Mouse (Mus musculus) midbrain, postnatal 0 days (tissue): Measurements from ENCODE around the gene Rap1a. TPM values are rescaled to one million over a fixed set of nuclear protein-coding genes. Genes with fewer than 3 reads are reported as not detected.

ENCODE experiments used
- ATAC-seq: fragments of 200-750 bp; cut with Nextera tagmentation; 2 replicates; pipeline ENCODE4 v1.8.0; 2017; ENCODE audit warnings: moderate number of reproducible peaks, mild to moderate bottlenecking, moderate TSS enrichment, moderate library complexity; ENCODE audit not compliant: low FRiP score
- DNase-seq: peaks from one replicate; pipeline ENCODE4 v3.0.0-alpha.2; 2015; ENCODE audit warnings: low spot score
- H3K27ac ChIP-seq: fragments of 300-500 bp; sonication (generic); 2 replicates; pipeline ENCODE4 v1.5.1; 2014; ENCODE audit warnings: low read depth, mild to moderate bottlenecking, low read length, mixed read lengths
- H3K27me3 ChIP-seq: fragments of 300-500 bp; sonication (generic); 2 replicates; pipeline ENCODE4 v1.6.1; 2014; ENCODE audit warnings: low read length, control low read depth, mixed read lengths; ENCODE audit not compliant: insufficient read depth
- H3K36me3 ChIP-seq: fragments of 300-500 bp; sonication (generic); 2 replicates; pipeline ENCODE4 v1.6.1; 2014; ENCODE audit warnings: low read length, control low read depth, mixed read lengths; ENCODE audit not compliant: insufficient read depth
- H3K4me1 ChIP-seq: fragments of 300-500 bp; sonication (generic); 2 replicates; pipeline ENCODE4 v1.6.1; 2014; ENCODE audit warnings: mild to moderate bottlenecking, control low read depth, antibody characterized with exemption, low read length, mixed read lengths; ENCODE audit not compliant: insufficient read depth
- H3K4me2 ChIP-seq: fragments of 300-500 bp; sonication (generic); 2 replicates; pipeline ENCODE4 v1.6.1; 2014; ENCODE audit warnings: low read depth, mild to moderate bottlenecking, low read length, mixed read lengths; ENCODE audit not compliant: poor library complexity, severe bottlenecking
- H3K4me3 ChIP-seq: fragments of 300-500 bp; sonication (generic); 2 replicates; pipeline ENCODE4 v1.5.1; 2014; ENCODE audit warnings: low read depth, mild to moderate bottlenecking, low read length, moderate library complexity
- H3K9ac ChIP-seq: fragments of 300-500 bp; sonication (generic); replicated peaks from 2 replicates; pipeline ENCODE4 v1.6.1; 2014; ENCODE audit warnings: mild to moderate bottlenecking, low read length, moderate library complexity, mixed read lengths; ENCODE audit not compliant: poor library complexity, severe bottlenecking
- H3K9me3 ChIP-seq: fragments of 300-500 bp; sonication (generic); 2 replicates; pipeline ENCODE4 v1.6.1; 2016; ENCODE audit warnings: low read length, control low read depth
- CTCF ChIP-seq: IDR thresholded peaks from 2 replicates; pipeline ENCODE4 v1.5.1; 2016; ENCODE audit warnings: antibody characterized with exemption, mild to moderate bottlenecking
- WGBS: fragments of 180-500 bp; shearing (Covaris S2); extraction: QIAGEN DNeasy Blood & Tissue Kit; methylation state at CpG from one replicate; pipeline ENCODE4 v1.1.7; 2014; 5-methylcytosine and 5-hydroxymethylcytosine counted together
- polyA plus RNA-seq: library from polyadenylated mRNA; unstranded; fragments of >200 nt; fragmentation: Nextera tagmentation; extraction: Ambion mirVana; gene quantifications from 2 replicates; pipeline ENCODE4 v1.2.1, GENCODE M21; 2015
- total RNA-seq: library from RNA; depleted of rRNA; stranded (reverse); fragments of >200 nt; gene quantifications from 2 replicates; pipeline ENCODE4 v1.2.3, GENCODE M21; 2014

Gene Rap1a
- total and polyA plus RNA-seq, 2 experiments from 2014 or later = 27.1 to 66.0 TPM

DNA sequence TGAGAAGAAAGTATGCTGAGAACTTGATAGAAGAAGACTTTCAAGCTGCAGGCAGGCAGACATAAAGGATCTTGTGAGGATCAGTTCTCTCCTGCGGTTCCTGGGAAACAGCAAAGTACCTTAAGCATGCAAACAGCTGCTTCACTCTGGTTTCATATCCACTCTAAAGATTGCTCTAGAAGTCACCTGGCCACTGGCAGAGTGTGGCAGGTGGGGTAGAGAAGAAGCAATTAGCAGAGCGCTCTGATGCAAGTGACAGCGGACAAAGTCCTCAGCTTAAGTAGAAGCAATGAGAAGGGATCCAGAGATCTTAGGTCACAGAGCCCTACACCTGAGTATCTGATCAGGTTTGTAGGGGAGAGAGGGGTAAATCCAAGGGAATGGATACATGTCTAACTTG is 30.4 kb upstream of the Rap1a start:
- no peak overlapping the region for H3K4me2 ChIP-seq
- 96% methylated on average over 3 of the region's 3 CpGs for WGBS
- H3K9ac ChIP-seq = no peak overlapping the region
- H3K36me3 ChIP-seq = no peaks in the 10 kb centered on the region
- no peak overlapping the region for H3K4me3 ChIP-seq
- no peaks in the 10 kb centered on the region for H3K4me1 ChIP-seq
- H3K27ac ChIP-seq = no peak overlapping the region
- H3K27me3 ChIP-seq = no peaks in the 10 kb centered on the region
- ATAC-seq (no peak), DNase-seq (no peak)
- no peak for TF ChIP-seq CTCF
- no peaks in the 10 kb centered on the region for H3K9me3 ChIP-seq

DNA sequence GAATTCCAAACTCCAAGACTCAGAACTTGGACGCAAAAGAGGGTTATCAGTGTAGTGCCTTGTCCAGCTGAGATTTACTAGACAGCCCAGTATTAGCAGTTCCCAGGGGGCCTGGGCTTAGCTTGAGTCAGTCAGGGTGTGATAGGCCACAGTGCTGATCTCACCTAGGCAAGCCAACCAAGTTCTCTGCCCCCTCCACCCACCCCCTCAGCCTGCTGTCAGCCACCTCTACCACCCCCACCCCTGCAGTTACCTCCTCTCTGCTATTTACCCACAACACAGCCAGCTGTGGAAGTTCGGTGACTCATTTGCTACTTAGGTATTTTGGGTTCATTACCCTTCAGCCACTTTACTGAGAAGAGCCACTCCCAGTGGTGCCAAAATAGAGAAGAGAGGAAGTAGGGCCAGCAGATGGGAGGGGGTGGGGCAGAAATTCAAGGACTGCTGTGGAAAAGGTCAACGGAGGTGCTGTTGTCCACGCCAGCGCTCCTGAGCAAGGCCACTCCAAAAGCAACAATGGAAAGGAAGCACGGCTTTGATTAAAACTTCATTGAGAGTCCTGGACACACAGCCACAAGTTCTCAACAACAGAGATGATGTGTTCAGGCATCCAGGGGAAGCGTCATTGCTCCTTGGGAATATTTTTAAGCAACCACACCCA is 24.5 kb upstream of the Rap1a start:
- DNase-seq (no peak), ATAC-seq (no peak)
- Histone ChIP-seq H3K36me3 (no peaks in the 10 kb centered on the region), H3K9me3 (no peaks in the 10 kb centered on the region), H3K4me2 (no peak overlapping the region), H3K27me3 (no peaks in the 10 kb centered on the region), H3K4me1 (no peaks in the 10 kb centered on the region), H3K4me3 (no peak overlapping the region), H3K27ac (no peak overlapping the region), H3K9ac (no peak overlapping the region)
- no peak for TF ChIP-seq CTCF
- WGBS = 77% methylated on average over 7 of the region's 7 CpGs

GRCm38 (mm10) chr3:105824704-105825103 is 23.6 kb upstream of the Rap1a start:
- no peak for ATAC-seq
- no peaks in the 10 kb centered on the region for H3K9me3 ChIP-seq

DNA sequence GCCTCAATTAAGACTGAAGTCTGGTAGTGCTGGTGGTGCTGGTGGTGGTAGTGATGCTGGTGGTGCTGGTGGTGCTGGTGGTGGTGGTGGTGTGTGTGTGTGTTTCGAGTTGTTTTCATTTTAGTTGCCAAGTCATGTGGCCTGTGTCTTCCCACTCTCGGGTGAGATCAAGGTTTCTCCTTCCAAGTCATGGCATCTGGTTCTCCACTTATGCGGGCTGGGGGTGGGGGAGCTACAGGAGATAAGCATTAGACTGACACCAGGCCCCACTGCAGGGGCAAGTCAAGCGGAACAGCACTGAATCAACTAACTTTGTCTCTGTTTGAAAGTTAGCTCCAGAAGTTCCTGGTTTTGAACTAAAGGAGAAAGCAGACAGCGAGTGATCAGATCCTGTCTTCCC is 23.0 kb upstream of the Rap1a start:
- Histone ChIP-seq H3K27ac (no peak overlapping the region), H3K4me3 (no peak overlapping the region), H3K9me3 (no peaks in the 10 kb centered on the region), H3K4me1 (no peaks in the 10 kb centered on the region), H3K27me3 (no peaks in the 10 kb centered on the region), H3K9ac (no peak overlapping the region), H3K36me3 (no peaks in the 10 kb centered on the region), H3K4me2 (no peak overlapping the region)
- no peak for TF ChIP-seq CTCF
- no peak for ATAC-seq
- DNase-seq = no peak
- 48% methylated on average over 5 of the region's 5 CpGs for WGBS

More at GRCm38 (mm10) chr3:105824704-105825103, 23.6 kb upstream of the Rap1a start:
- Histone ChIP-seq H3K27me3 (no peaks in the 10 kb centered on the region), H3K27ac (no peak overlapping the region), H3K4me3 (no peak overlapping the region), H3K4me1 (no peaks in the 10 kb centered on the region), H3K36me3 (no peaks in the 10 kb centered on the region), H3K4me2 (no peak overlapping the region), H3K9ac (no peak overlapping the region)
- TF ChIP-seq CTCF = no peak
- DNase-seq = no peak
- WGBS = 37% methylated on average over 2 of the region's 2 CpGs

DNA sequence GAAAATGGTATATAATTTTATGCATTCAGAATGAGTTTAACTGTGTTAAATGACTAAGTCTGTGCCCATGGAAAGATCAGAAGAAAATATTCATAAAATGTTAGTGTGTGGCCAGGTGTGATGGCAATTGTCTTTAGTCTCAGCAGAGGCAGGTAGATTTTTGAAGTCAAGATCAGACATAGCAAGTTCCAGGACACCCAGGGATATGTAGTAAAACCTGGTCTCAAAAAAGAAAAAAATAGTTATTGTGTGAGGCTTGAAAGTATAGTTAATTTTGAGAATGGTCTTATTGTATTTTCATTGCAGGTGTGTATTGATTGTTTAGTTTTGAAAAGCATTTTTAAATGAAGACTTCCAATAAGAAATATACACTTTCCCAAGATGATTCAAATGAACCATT is 22.5 kb upstream of the Rap1a start:
- H3K4me2 ChIP-seq = no peak overlapping the region
- no peak overlapping the region for H3K9ac ChIP-seq
- H3K27me3 ChIP-seq = no peaks in the 10 kb centered on the region
- H3K36me3 ChIP-seq = no peaks in the 10 kb centered on the region
- no peak for DNase-seq
- no peaks in the 10 kb centered on the region for H3K9me3 ChIP-seq
- no peak for ATAC-seq
- no peak for TF ChIP-seq CTCF
- H3K4me3 ChIP-seq = no peak overlapping the region
- H3K27ac ChIP-seq = no peak overlapping the region
- H3K4me1 ChIP-seq = no peaks in the 10 kb centered on the region

- ATAC-seq (no peak), DNase-seq (no peak)
- WGBS = 92% methylated on average over 3 of the region's 3 CpGs
- H3K27me3 ChIP-seq = no peaks in the 10 kb centered on the region
- no peaks in the 10 kb centered on the region for H3K36me3 ChIP-seq
- no peak overlapping the region for H3K27ac ChIP-seq
- no peak overlapping the region for H3K4me2 ChIP-seq
- no peak overlapping the region for H3K4me3 ChIP-seq
- H3K9ac ChIP-seq = no peak overlapping the region
- no peaks in the 10 kb centered on the region for H3K4me1 ChIP-seq
- H3K9me3 ChIP-seq = no peaks in the 10 kb centered on the region
- TF ChIP-seq CTCF = no peak
Measured at GRCm38 (mm10) chr3:105821504-105821903, 20.4 kb upstream of the Rap1a start.
